Mouse (Mus musculus) liver, adult 2 months (tissue): ENCODE data around the gene Abhd5. TPM values are rescaled to one million over a fixed set of nuclear protein-coding genes. Genes with fewer than 3 reads are reported as not detected.

ENCODE experiments used
- DNase-seq: peaks from one replicate; pipeline ENCODE4 v3.0.0-alpha.2; 2011; ENCODE audit warnings: low read depth, low spot score; ENCODE audit errors: extremely low read depth
- H3K27ac ChIP-seq: fragments of 200-500 bp; replicated peaks from 2 replicates; pipeline ENCODE4 v1.5.1; 2012; ENCODE audit warnings: low read depth, mild to moderate bottlenecking, control low read depth, inconsistent platforms, low read length; ENCODE audit not compliant: insufficient read depth
- H3K27me3 ChIP-seq: fragments of 200-500 bp; 2 replicates; pipeline ENCODE4 v1.6.1; 2012; ENCODE audit warnings: mild to moderate bottlenecking, moderate library complexity, low read length, inconsistent platforms; ENCODE audit not compliant: control insufficient read depth, insufficient read depth
- H3K36me3 ChIP-seq: fragments of 200-500 bp; 2 replicates; pipeline ENCODE4 v1.6.1; 2012; ENCODE audit warnings: low read length, inconsistent platforms; ENCODE audit not compliant: control insufficient read depth, insufficient read depth
- H3K4me1 ChIP-seq: fragments of 200-500 bp; 2 replicates; pipeline ENCODE4 v1.6.1; 2011; ENCODE audit warnings: low read length; ENCODE audit not compliant: control insufficient read depth, insufficient read depth
- H3K4me3 ChIP-seq: fragments of 200-500 bp; 2 replicates; pipeline ENCODE4 v1.5.1; 2011; ENCODE audit warnings: low read depth, mild to moderate bottlenecking, control low read depth, low read length, moderate library complexity; ENCODE audit not compliant: insufficient read depth
- H3K79me2 ChIP-seq: fragments of 200-500 bp; 2 replicates; pipeline ENCODE4 v1.6.1; 2012; ENCODE audit warnings: inconsistent platforms, mild to moderate bottlenecking, low read length, moderate library complexity; ENCODE audit not compliant: control insufficient read depth, insufficient read depth
- H3K9ac ChIP-seq: fragments of 200-500 bp; 2 replicates; pipeline ENCODE4 v1.6.1; 2012; ENCODE audit warnings: low read depth, mild to moderate bottlenecking, control low read depth, inconsistent platforms, low read length
- CTCF ChIP-seq: fragments of 200-500 bp; IDR thresholded peaks from 2 replicates; pipeline ENCODE4 v1.5.1; 2011; ENCODE audit warnings: low read depth, low read length, control low read depth
- POLR2A ChIP-seq: fragments of 200-500 bp; IDR thresholded peaks from 2 replicates; pipeline ENCODE4 v1.6.1; 2011; ENCODE audit warnings: low read length, control low read depth; ENCODE audit not compliant: insufficient read depth; ENCODE audit errors: extremely low read depth
- WGBS: fragments of 180-500 bp; shearing (Covaris S2); methylation state at CpG from one replicate; pipeline ENCODE4 v1.1.7; 2018; 5-methylcytosine and 5-hydroxymethylcytosine counted together
- polyA plus RNA-seq: library from polyadenylated mRNA; depleted of rRNA; stranded (reverse); fragments of >200 nt; gene quantifications from 2 replicates; pipeline ENCODE4 v1.2.3, GENCODE M21; 2012; rRNA removed
- total RNA-seq: library from RNA; depleted of rRNA; stranded (reverse); fragments of >200 nt; gene quantifications from 2 replicates; pipeline ENCODE4 v1.2.3, GENCODE M21; 2014; rRNA removed

The Abhd5 gene
- total and polyA plus RNA-seq, 2 experiments, result 15.9 to 19.5 TPM

- Histone ChIP-seq H3K27me3 (no peaks in the 10 kb centered on the region), H3K36me3 (no peaks in the 10 kb centered on the region), H3K27ac (no peak overlapping the region), H3K4me3 (no peak overlapping the region), H3K4me1 (no peaks in the 10 kb centered on the region), H3K79me2 (no peaks in the 10 kb centered on the region), H3K9ac (no peak overlapping the region)
- WGBS, result 48% methylated on average over 14 of the region's 14 CpGs
- TF ChIP-seq CTCF, result peak; percentile 62
- no peak for TF ChIP-seq POLR2A
- DNase-seq, result peak; percentile 12
Measured at GRCm38 (mm10) chr9:122424941-122425608, 73.7 kb downstream of the Abhd5 start.

GRCm38 (mm10) chr9:122429058-122429649 is 77.7 kb downstream of the Abhd5 start:
- TF ChIP-seq CTCF (no peak), POLR2A (no peak)
- H3K27ac ChIP-seq, result no peak overlapping the region
- no peak for DNase-seq
- H3K27me3 ChIP-seq, result no peaks in the 10 kb centered on the region
- H3K4me1 ChIP-seq, result no peaks in the 10 kb centered on the region
- WGBS, result 71% methylated on average over 12 of the region's 12 CpGs
- H3K79me2 ChIP-seq, result no peaks in the 10 kb centered on the region
- no peak overlapping the region for H3K9ac ChIP-seq
- H3K4me3 ChIP-seq, result no peak overlapping the region
- no peaks in the 10 kb centered on the region for H3K36me3 ChIP-seq

GRCm38 (mm10) chr9:122429685-122430084 is 78.3 kb downstream of the Abhd5 start:
- Histone ChIP-seq H3K36me3 (no peaks in the 10 kb centered on the region), H3K4me1 (no peaks in the 10 kb centered on the region), H3K4me3 (no peak overlapping the region), H3K27ac (no peak overlapping the region), H3K9ac (no peak overlapping the region), H3K79me2 (no peaks in the 10 kb centered on the region), H3K27me3 (no peaks in the 10 kb centered on the region)
- no peak for TF ChIP-seq POLR2A
- TF ChIP-seq CTCF, result no peak
- no peak for DNase-seq
- WGBS, result 93% methylated on average over 1 of the region's 1 CpGs

Other genes with a start within 250 kb of the Abhd5 start
- gene Snrk, start 234.3 kb upstream of the Abhd5 start, total RNA-seq, result 67.4 and 78.9 TPM in 2 replicates
- 34.3 and 36.4 TPM in 2 replicates for gene Snrk, start 234.3 kb upstream of the Abhd5 start, polyA plus RNA-seq
- 12.2 and 13.0 TPM in 2 replicates for gene Ano10, start 57.2 kb upstream of the Abhd5 start, total RNA-seq
- 12.5 and 13.5 TPM in 2 replicates for gene Ano10, start 57.2 kb upstream of the Abhd5 start, polyA plus RNA-seq